ENCODE assay signal across 10 mouse cellular contexts in the genomic region with DNA sequence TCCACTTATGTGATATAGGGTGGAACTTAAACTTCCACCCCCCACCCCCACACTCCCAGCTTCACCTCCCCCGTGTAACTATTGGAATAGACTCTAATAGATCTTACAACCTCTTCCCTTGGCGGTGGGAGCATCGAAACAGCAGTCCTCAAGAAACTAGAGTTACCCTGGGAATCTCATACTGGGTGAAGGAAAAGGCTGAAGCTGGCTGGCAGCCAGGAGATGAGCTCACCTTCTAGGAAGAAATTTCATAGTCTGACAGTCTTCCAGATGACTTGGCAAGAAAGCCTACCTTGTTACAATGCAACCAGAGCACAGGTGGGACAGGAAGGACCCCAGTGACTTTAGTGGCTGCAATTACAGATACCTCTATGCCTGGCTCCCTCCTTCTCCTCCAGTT. TPM values are rescaled to one million over a fixed set of nuclear protein-coding genes. Genes with fewer than 3 reads are reported as not detected.
A peak's percentile ranks its signal among the peaks of the same experiment; 100 is the strongest.
DNase-seq lines count a peak whose midpoint lies in the region; ATAC-seq lines count a peak whose summit lies in the region.
"Had no signal": no experiment of that assay in that cellular context is flagged by ENCODE, and none has a peak within 500 bp of the region (broad histone marks: within the 10 kb centered on the region; RNA-seq: fewer than 3 reads in every experiment).

No protein-coding gene starts in this region.

- H3K9ac ChIP-seq in midbrain, embryonic 14.5 days (replicated peaks; ENCODE audit: low read length) = no peak overlapping the region
- no peak overlapping the region for H3K9ac ChIP-seq in kidney, embryonic 14.5 days (ENCODE audit: low read depth, low read length)
- H3K9ac ChIP-seq: forebrain, embryonic 12.5 days; liver, postnatal 0 days had no signal

- H3K4me3 ChIP-seq in midbrain, embryonic 14.5 days (replicated peaks; ENCODE audit: low read depth, low read length) = no peak overlapping the region
- no peak overlapping the region for H3K4me3 ChIP-seq in midbrain, embryonic 10.5 days
- H3K4me3 ChIP-seq in kidney, embryonic 14.5 days (ENCODE audit: low read length) = no peak overlapping the region
- H3K4me3 ChIP-seq: forebrain, embryonic 12.5 days had no signal

- no peaks in the 10 kb centered on the region for H3K27me3 ChIP-seq in midbrain, embryonic 14.5 days (ENCODE audit: control insufficient read depth, insufficient read depth, low read length)
- no peaks in the 10 kb centered on the region for H3K27me3 ChIP-seq in midbrain, embryonic 10.5 days (ENCODE audit: low read depth, poor library complexity, severe bottlenecking)
- no peaks in the 10 kb centered on the region for H3K27me3 ChIP-seq in kidney, embryonic 14.5 days (ENCODE audit: control insufficient read depth, insufficient read depth, low read length)
- H3K27me3 ChIP-seq: forebrain, embryonic 12.5 days had no signal

- no peak for ATAC-seq in midbrain, embryonic 14.5 days (ENCODE audit: low FRiP score, low TSS enrichment)
- peak; percentile 36; the same call in 1 of the 2 replicates for ATAC-seq in kidney, embryonic 14.5 days (ENCODE audit: low FRiP score, low TSS enrichment)
- ATAC-seq in megakaryocyte-erythroid progenitor cell, adult 5-6 weeks (replicated peaks; ENCODE audit: low FRiP score, low TSS enrichment, poor library complexity, severe bottlenecking) = no peak
- ATAC-seq: liver, postnatal 0 days had no signal

- H3K9me3 ChIP-seq in midbrain, embryonic 14.5 days (ENCODE audit: control insufficient read depth, low read length) = no peaks in the 10 kb centered on the region
- H3K9me3 ChIP-seq in midbrain, embryonic 10.5 days (replicated peaks) = no peaks in the 10 kb centered on the region
- H3K9me3 ChIP-seq in kidney, embryonic 14.5 days (ENCODE audit: control insufficient read depth, low read length) = no peaks in the 10 kb centered on the region
- H3K9me3 ChIP-seq: forebrain, embryonic 12.5 days had no signal

- WGBS in midbrain, embryonic 14.5 days = 77% methylated on average over 3 of the region's 3 CpGs
- 81% methylated on average over 3 of the region's 3 CpGs for WGBS in midbrain, embryonic 10.5 days
- WGBS in kidney, embryonic 14.5 days = 53% methylated on average over 3 of the region's 3 CpGs

- H3K4me2 ChIP-seq in midbrain, embryonic 14.5 days (ENCODE audit: low read length) = no peak overlapping the region
- no peak overlapping the region for H3K4me2 ChIP-seq in kidney, embryonic 14.5 days (replicated peaks; ENCODE audit: low read depth, low read length)
- H3K4me2 ChIP-seq: forebrain, embryonic 12.5 days had no signal

- H3K27ac ChIP-seq in midbrain, embryonic 14.5 days (replicated peaks; ENCODE audit: low read depth, low read length) = no peak overlapping the region
- no peak overlapping the region for H3K27ac ChIP-seq in midbrain, embryonic 10.5 days (replicated peaks)
- no peak overlapping the region for H3K27ac ChIP-seq in kidney, embryonic 14.5 days (ENCODE audit: low read depth, low read length)
- H3K27ac ChIP-seq: forebrain, embryonic 12.5 days had no signal

- H3K36me3 ChIP-seq in midbrain, embryonic 14.5 days (ENCODE audit: control insufficient read depth, insufficient read depth, low read length) = no peaks in the 10 kb centered on the region
- H3K36me3 ChIP-seq in midbrain, embryonic 10.5 days = no peaks in the 10 kb centered on the region
- H3K36me3 ChIP-seq in kidney, embryonic 14.5 days (ENCODE audit: control insufficient read depth, insufficient read depth, low read length) = no peaks in the 10 kb centered on the region
- H3K36me3 ChIP-seq: forebrain, embryonic 12.5 days had no signal

- DNase-seq in adrenal gland, adult 18-20 months (ENCODE audit: low spot score in 2 of 2) = peak; percentile 15 to 26
- no peak for DNase-seq in adrenal gland, adult 8-10 months
- peak; percentile 14 for DNase-seq in midbrain, embryonic 14.5 days
- no peak for DNase-seq in midbrain, embryonic 10.5 days (ENCODE audit: low spot score)
- DNase-seq in testis, postnatal 10 days (ENCODE audit: low spot score) = peak; percentile 78
- DNase-seq in layer of hippocampus, adult 18-20 months (ENCODE audit: low spot score in 2 of 2) = no peak
- DNase-seq: liver, postnatal 0 days had no signal

- no peaks in the 10 kb centered on the region for H3K4me1 ChIP-seq in midbrain, embryonic 14.5 days (ENCODE audit: control insufficient read depth, insufficient read depth, low read length)
- no peaks in the 10 kb centered on the region for H3K4me1 ChIP-seq in midbrain, embryonic 10.5 days
- H3K4me1 ChIP-seq in kidney, embryonic 14.5 days (ENCODE audit: control insufficient read depth, insufficient read depth, low read length) = no peaks in the 10 kb centered on the region
- H3K4me1 ChIP-seq: forebrain, embryonic 12.5 days had no signal

RNA-seq across cellular contexts. Expression of a gene that starts 57.6 kb away (rescaled TPM):
- total RNA-seq in adrenal gland, adult 18-20 months (2021) = 10 to 100 TPM; 39.4 to 51.7 TPM
- 10 to 100 TPM; 56.2 to 77.5 (median 66.8) TPM for total RNA-seq in adrenal gland, adult 8-10 months (2022)
- 9.8 and 11.3 TPM in 2 replicates for polyA plus RNA-seq in midbrain, embryonic 14.5 days (2014; fragmentation: Nextera tagmentation; extraction: Ambion mirVana)
- 10.0 and 10.3 TPM in 2 replicates for polyA plus RNA-seq in midbrain, embryonic 10.5 days (2016; fragmentation: Nextera tagmentation; extraction: Ambion mirVana)
- polyA plus RNA-seq in kidney, embryonic 14.5 days (2014; fragmentation: Nextera tagmentation; extraction: Ambion mirVana) = 39.5 and 60.5 TPM in 2 replicates
- total RNA-seq in megakaryocyte-erythroid progenitor cell, adult 5-6 weeks (2014; fragmentation: Nextera tagmentation) = 15.0 and 15.9 TPM in 2 replicates
- total RNA-seq in megakaryocyte-erythroid progenitor cell, adult 5-6 weeks (2017) = 12.3 and 12.8 TPM in 2 replicates
- 10 to 100 TPM; 17.7 to 17.9 TPM for total RNA-seq in layer of hippocampus, adult 18-20 months (2021)

Comparison
In these comparisons a context has a peak if more than half of its experiments do, and no peak if none do; other contexts are left out.
1. DNase-seq: peak in adrenal gland, adult 18-20 months (2 of 2), midbrain, embryonic 14.5 days (single experiment) and testis, postnatal 10 days (single experiment); none in adrenal gland, adult 8-10 months (single experiment), midbrain, embryonic 10.5 days (single experiment) and layer of hippocampus, adult 18-20 months (0 of 2).